Mouse (Mus musculus) bone marrow macrophage, adult 2 months (primary cell): ENCODE results near the gene Hrk. TPM values are rescaled to one million over a fixed set of nuclear protein-coding genes. Genes with fewer than 3 reads are reported as not detected.

Source experiments
- H3K27ac ChIP-seq: 2 replicates; pipeline ENCODE4 v1.5.1; 2012; ENCODE audit warnings: low read depth, low read length; ENCODE audit not compliant: insufficient read depth
- H3K4me1 ChIP-seq: 2 replicates; pipeline ENCODE4 v1.6.1; 2012; ENCODE audit warnings: low read length; ENCODE audit not compliant: control insufficient read depth, insufficient read depth
- H3K4me3 ChIP-seq: 2 replicates; pipeline ENCODE4 v1.5.1; 2012; ENCODE audit warnings: mild to moderate bottlenecking, low read length, moderate library complexity; ENCODE audit not compliant: insufficient read depth
- CTCF ChIP-seq: IDR thresholded peaks from 2 replicates; pipeline ENCODE4 v1.5.1; 2012; ENCODE audit warnings: low read depth, mild to moderate bottlenecking, low read length, moderate library complexity
- POLR2A ChIP-seq: IDR thresholded peaks from 2 replicates; pipeline ENCODE4 v1.6.1; 2012; ENCODE audit warnings: mild to moderate bottlenecking, low read depth, low read length, borderline replicate concordance
- polyA plus RNA-seq: library from polyadenylated mRNA; stranded (reverse); fragments of >200 nt; gene quantifications from 2 replicates; pipeline ENCODE4 v1.2.4, GENCODE M21; 2012; ENCODE audit not compliant: missing spikeins, insufficient read depth, insufficient read length

The Hrk gene
- polyA plus RNA-seq, result not detected in 2 replicates

GRCm38 (mm10) chr5:118164581-118164980 is at the start of gene Hrk:
Gene Hrk, plus strand, starts transcription at chr5:118164648.
- TF ChIP-seq CTCF, result no peak
- Histone ChIP-seq H3K4me3 (no peak within 1 kb of the TSS), H3K27ac (no peak within 1 kb of the TSS), H3K4me1 (no peaks in the 10 kb centered on the region)

GRCm38 (mm10) chr5:118118351-118118750 is 46.1 kb upstream of the Hrk start:
- Histone ChIP-seq H3K4me1 (peaks cover 9% of the 10 kb centered on the region), H3K4me3 (no peak overlapping the region), H3K27ac (no peak overlapping the region)
- TF ChIP-seq CTCF (no peak), POLR2A (no peak)

GRCm38 (mm10) chr5:118118922-118119321 is 45.5 kb upstream of the Hrk start:
- Histone ChIP-seq H3K4me1 (peaks cover 9% of the 10 kb centered on the region), H3K4me3 (no peak overlapping the region), H3K27ac (no peak overlapping the region)
- no peak for TF ChIP-seq POLR2A
- TF ChIP-seq CTCF, result no peak

- Histone ChIP-seq H3K4me1 (peaks cover 9% of the 10 kb centered on the region), H3K27ac (no peak overlapping the region), H3K4me3 (no peak overlapping the region)
- no peak for TF ChIP-seq POLR2A
- TF ChIP-seq CTCF, result no peak
These were observed 43.8 kb upstream of the Hrk start for GRCm38 (mm10) chr5:118120670-118121069.

- Histone ChIP-seq H3K4me1 (peaks cover 9% of the 10 kb centered on the region), H3K27ac (no peak overlapping the region), H3K4me3 (no peak overlapping the region)
- no peak for TF ChIP-seq CTCF
- TF ChIP-seq POLR2A, result no peak
These were observed 42.5 kb upstream of the Hrk start for GRCm38 (mm10) chr5:118121928-118122327.

- H3K27ac ChIP-seq, result no peak overlapping the region
- peaks cover 9% of the 10 kb centered on the region for H3K4me1 ChIP-seq
- no peak for TF ChIP-seq CTCF
- TF ChIP-seq POLR2A, result no peak
These were observed 41.4 kb upstream of the Hrk start for GRCm38 (mm10) chr5:118123096-118123495.

GRCm38 (mm10) chr5:118126671-118127070 is 37.8 kb upstream of the Hrk start:
- TF ChIP-seq POLR2A (no peak), CTCF (no peak)
- Histone ChIP-seq H3K4me3 (no peak overlapping the region), H3K4me1 (peaks cover 9% of the 10 kb centered on the region), H3K27ac (no peak overlapping the region)

More at GRCm38 (mm10) chr5:118123096-118123495, 41.4 kb upstream of the Hrk start:
- H3K4me3 ChIP-seq, result no peak overlapping the region

- TF ChIP-seq CTCF, result no peak
- no peak for TF ChIP-seq POLR2A
- Histone ChIP-seq H3K27ac (no peak overlapping the region), H3K4me3 (no peak overlapping the region), H3K4me1 (no peaks in the 10 kb centered on the region)
These were observed 36.2 kb upstream of the Hrk start for GRCm38 (mm10) chr5:118128208-118128607.

GRCm38 (mm10) chr5:118128651-118129050 is 35.8 kb upstream of the Hrk start:
- no peak overlapping the region for H3K4me3 ChIP-seq
- TF ChIP-seq CTCF (no peak), POLR2A (no peak)

GRCm38 (mm10) chr5:118136391-118136790 is 28.1 kb upstream of the Hrk start:
- Histone ChIP-seq H3K4me1 (no peaks in the 10 kb centered on the region), H3K27ac (no peak overlapping the region), H3K4me3 (no peak overlapping the region)
- TF ChIP-seq CTCF (no peak), POLR2A (no peak)

More at GRCm38 (mm10) chr5:118128651-118129050, 35.8 kb upstream of the Hrk start:
- no peaks in the 10 kb centered on the region for H3K4me1 ChIP-seq
- H3K27ac ChIP-seq, result no peak overlapping the region

GRCm38 (mm10) chr5:118139630-118140029 is 24.8 kb upstream of the Hrk start:
- 0 out of 2 replicates have a peak, but pooled peaks cover 2% of the 10 kb centered on the region for H3K4me1 ChIP-seq
- TF ChIP-seq POLR2A, result no peak
- TF ChIP-seq CTCF, result no peak
- no peak overlapping the region for H3K27ac ChIP-seq
- no peak overlapping the region for H3K4me3 ChIP-seq
